Mouse (Mus musculus) MEL (cell line): Measurements from ENCODE around the gene Gsc. TPM values are rescaled to one million over a fixed set of nuclear protein-coding genes. Genes with fewer than 3 reads are reported as not detected.

Experiments used
- DNase-seq: peaks from one replicate; pipeline ENCODE4 v3.0.0; 2011; ENCODE audit warnings: low read depth, low spot score
- H3K27ac ChIP-seq: 2 replicates; pipeline ENCODE4 v1.5.1; 2012; ENCODE audit warnings: low read depth, mild to moderate bottlenecking, control low read depth, low read length, moderate library complexity; ENCODE audit not compliant: control insufficient read depth
- H3K27me3 ChIP-seq, 2 experiments: fragments of 150-350 bp in 1 of 2; sonication (generic) in 1 of 2; 2 replicates each; pipeline ENCODE4 v1.6.1; 2012; ENCODE audit warnings: low read length in 2 of 2, mild to moderate bottlenecking in 2 of 2, improper control_type of control experiment in 1 of 2, moderate library complexity in 1 of 2; ENCODE audit not compliant: insufficient read depth in 2 of 2, control insufficient read depth in 1 of 2
- H3K36me3 ChIP-seq, 2 experiments: 2 replicates each; pipeline ENCODE4 v1.6.1; 2012 to 2014; ENCODE audit warnings: low read length in 2 of 2, improper control_type of control experiment in 1 of 2, inconsistent platforms in 1 of 2, mild to moderate bottlenecking in 1 of 2; ENCODE audit not compliant: insufficient read depth in 2 of 2, control insufficient read depth in 1 of 2
- H3K4me1 ChIP-seq, 2 experiments: fragments of 150-350 bp in 1 of 2; sonication (generic) in 1 of 2; 2 replicates each; pipeline ENCODE4 v1.6.1; 2012; ENCODE audit warnings: low read length in 2 of 2, improper control_type of control experiment in 1 of 2, mild to moderate bottlenecking in 1 of 2; ENCODE audit not compliant: insufficient read depth in 2 of 2, control insufficient read depth in 1 of 2
- H3K4me3 ChIP-seq, 2 experiments: fragments of 150-350 bp in 1 of 2; sonication (generic) in 1 of 2; 2 replicates each; pipeline ENCODE4 v1.5.1; 2012; ENCODE audit warnings: low read depth in 2 of 2, low read length in 2 of 2, mild to moderate bottlenecking in 2 of 2, moderate library complexity in 2 of 2, control low read depth in 1 of 2, improper control_type of control experiment in 1 of 2; ENCODE audit not compliant: control insufficient read depth in 1 of 2, insufficient read depth in 1 of 2
- H3K79me2 ChIP-seq: 2 replicates; pipeline ENCODE4 v1.6.1; 2012; ENCODE audit warnings: mild to moderate bottlenecking, low read length, moderate library complexity; ENCODE audit not compliant: control insufficient read depth, poor library complexity, insufficient read depth
- H3K9ac ChIP-seq: 2 replicates; pipeline ENCODE4 v1.6.1; 2012; ENCODE audit warnings: low read depth, mild to moderate bottlenecking, control low read depth, low read length, moderate library complexity; ENCODE audit not compliant: control insufficient read depth, poor library complexity, severe bottlenecking
- H3K9me3 ChIP-seq: fragments of 150-350 bp; sonication (generic); replicated peaks from 2 replicates; pipeline ENCODE4 v1.6.1; 2012; ENCODE audit warnings: mild to moderate bottlenecking, low read length, improper control_type of control experiment, moderate library complexity; ENCODE audit not compliant: insufficient read depth
- CHD1 ChIP-seq: IDR thresholded peaks from 2 replicates; pipeline ENCODE4 v1.6.1; 2012; ENCODE audit warnings: low read depth, mild to moderate bottlenecking, inconsistent platforms, low read length, improper control_type of control experiment
- CHD2 ChIP-seq: IDR thresholded peaks from 2 replicates; pipeline ENCODE4 v1.6.1; 2011; ENCODE audit warnings: low read length, improper control_type of control experiment
- EP300 ChIP-seq, 2 experiments: IDR thresholded peaks; 2 replicates each; pipeline ENCODE4 v1.6.1; 2011; ENCODE audit warnings: improper control_type of control experiment in 2 of 2, low read length in 2 of 2, low read depth in 1 of 2, mild to moderate bottlenecking in 1 of 2
- ETS1 ChIP-seq: IDR thresholded peaks from 2 replicates; pipeline ENCODE4 v1.6.1; 2012; ENCODE audit warnings: low read depth, mild to moderate bottlenecking, inconsistent platforms, low read length, improper control_type of control experiment, moderate library complexity
- GABPA ChIP-seq: IDR thresholded peaks from 2 replicates; pipeline ENCODE4 v1.6.1; 2012; ENCODE audit warnings: low read depth, mild to moderate bottlenecking, inconsistent platforms, low read length, improper control_type of control experiment, moderate library complexity
- GATA1 ChIP-seq: IDR thresholded peaks from 2 replicates; pipeline ENCODE4 v1.6.1; 2011; ENCODE audit warnings: low read depth, low read length, improper control_type of control experiment
- HCFC1 ChIP-seq: IDR thresholded peaks from 2 replicates; pipeline ENCODE4 v1.6.1; 2012; ENCODE audit warnings: low read depth, mild to moderate bottlenecking, inconsistent platforms, low read length, improper control_type of control experiment, moderate library complexity
- JUND ChIP-seq: IDR thresholded peaks from 2 replicates; pipeline ENCODE4 v1.6.1; 2011; ENCODE audit warnings: low read depth, mild to moderate bottlenecking, improper control_type of control experiment, low read length
- KAT2A ChIP-seq: conservative IDR thresholded peaks from 2 replicates; pipeline ENCODE4 v1.6.1; 2012; ENCODE audit warnings: low read depth, low read length, improper control_type of control experiment, inconsistent platforms
- MAFK ChIP-seq: IDR thresholded peaks from 2 replicates; pipeline ENCODE4 v1.6.1; 2011; ENCODE audit warnings: low read depth, mild to moderate bottlenecking, low read length, improper control_type of control experiment, borderline replicate concordance
- MAX ChIP-seq: IDR thresholded peaks from 2 replicates; pipeline ENCODE4 v1.6.1; 2011; ENCODE audit warnings: low read length, improper control_type of control experiment
- MEF2A ChIP-seq: IDR thresholded peaks from 2 replicates; pipeline ENCODE4 v1.6.1; 2014; ENCODE audit warnings: low read depth, mild to moderate bottlenecking, inconsistent platforms, low read length, improper control_type of control experiment; ENCODE audit not compliant: poor library complexity, insufficient replicate concordance, severe bottlenecking; ENCODE audit errors: extremely low read depth
- POLR2AphosphoS2 ChIP-seq: IDR thresholded peaks from 2 replicates; pipeline ENCODE4 v1.6.1; 2011; ENCODE audit warnings: low read length, improper control_type of control experiment
- POLR2AphosphoS5 ChIP-seq: IDR thresholded peaks from 2 replicates; pipeline ENCODE4 v1.6.1; 2012; ENCODE audit warnings: low read depth, borderline replicate concordance, mild to moderate bottlenecking, inconsistent platforms, low read length, moderate library complexity, mixed read lengths
- SIN3A ChIP-seq: IDR thresholded peaks from 2 replicates; pipeline ENCODE4 v1.6.1; 2012; ENCODE audit warnings: low read length, improper control_type of control experiment, inconsistent platforms
- SMC3 ChIP-seq: IDR thresholded peaks from 2 replicates; pipeline ENCODE4 v1.6.1; 2011; ENCODE audit warnings: low read depth, low read length, improper control_type of control experiment
- TAL1 ChIP-seq: IDR thresholded peaks from 2 replicates; pipeline ENCODE4 v1.6.1; 2012; ENCODE audit warnings: mild to moderate bottlenecking, inconsistent platforms, low read length, moderate library complexity, mixed read lengths
- UBTF ChIP-seq: IDR thresholded peaks from 2 replicates; pipeline ENCODE4 v1.6.1; 2012; ENCODE audit warnings: low read depth, mild to moderate bottlenecking, inconsistent platforms, low read length, improper control_type of control experiment, moderate library complexity, borderline replicate concordance; ENCODE audit not compliant: insufficient read depth
- USF1 ChIP-seq: IDR thresholded peaks from 2 replicates; pipeline ENCODE4 v1.6.1; 2014; ENCODE audit warnings: low read depth, mild to moderate bottlenecking, inconsistent platforms, low read length, improper control_type of control experiment, moderate library complexity
- USF2 ChIP-seq, 2 experiments: IDR thresholded peaks; 2 replicates each; pipeline ENCODE4 v1.6.1; 2011 to 2012; ENCODE audit warnings: improper control_type of control experiment in 2 of 2, low read length in 2 of 2, borderline replicate concordance in 1 of 2, inconsistent platforms in 1 of 2, low read depth in 1 of 2, mild to moderate bottlenecking in 1 of 2; ENCODE audit not compliant: insufficient read depth in 1 of 2
- ZC3H11A ChIP-seq: IDR thresholded peaks from 2 replicates; pipeline ENCODE4 v1.6.1; 2012; ENCODE audit warnings: low read depth, mild to moderate bottlenecking, inconsistent platforms, low read length, improper control_type of control experiment
- ZKSCAN1 ChIP-seq: IDR thresholded peaks from 2 replicates; pipeline ENCODE4 v1.6.1; 2012; ENCODE audit warnings: low read depth, mild to moderate bottlenecking, inconsistent platforms, low read length, improper control_type of control experiment, moderate library complexity
- ZMIZ1 ChIP-seq: IDR thresholded peaks from 2 replicates; pipeline ENCODE4 v1.6.1; 2012; ENCODE audit warnings: low read depth, mild to moderate bottlenecking, inconsistent platforms, low read length, improper control_type of control experiment, moderate library complexity
- polyA plus RNA-seq, 2 experiments: library from polyadenylated mRNA; stranded (reverse) in 1 of 2; unstranded in 1 of 2; fragments of >175 nt in 1 of 2; fragments of >200 nt in 1 of 2; gene quantifications; 2 replicates each; pipeline versions ENCODE4 v1.2.1 to v1.2.4; 2012; ENCODE audit warnings: low replicate concordance in 2 of 2, low read depth in 1 of 2; ENCODE audit not compliant: insufficient read length in 2 of 2, insufficient read depth in 1 of 2, missing spikeins in 1 of 2
- total RNA-seq: library from RNA; depleted of rRNA; stranded (reverse); fragments of 300-350 nt; gene quantifications from 2 replicates; pipeline ENCODE4 v1.2.3, GENCODE M21; 2012

Gene Gsc
- total and polyA plus RNA-seq, 3 experiments, result not detected

GRCm38 (mm10) chr12:104478193-104478592, 5.1 kb upstream of the Gsc start:
- Histone ChIP-seq H3K36me3 (no peaks in the 10 kb centered on the region), H3K79me2 (no peaks in the 10 kb centered on the region), H3K9me3 (no peaks in the 10 kb centered on the region), H3K9ac (no peak overlapping the region), H3K27me3 (no peaks in the 10 kb centered on the region), H3K4me3 (no peak overlapping the region), H3K4me1 (no peaks in the 10 kb centered on the region), H3K27ac (no peak overlapping the region)
- TF ChIP-seq TAL1 (no peak), CHD1 (no peak), SMC3 (no peak), HCFC1 (no peak), SIN3A (no peak), POLR2AphosphoS5 (no peak), MAX (no peak), ZMIZ1 (no peak), MEF2A (no peak), USF1 (no peak), ETS1 (no peak), GABPA (no peak), MAFK (no peak), POLR2AphosphoS2 (no peak), ZC3H11A (no peak), USF2 (IDR thresholded peaks at IDR 0.05; ENCODE audit: borderline replicate concordance in 1 of 2, insufficient read depth in 1 of 2, low read depth in 1 of 2, low read length in 2 of 2) (no peak), GATA1 (no peak), EP300 (IDR thresholded peaks at IDR 0.05; ENCODE audit: low read depth in 1 of 2, low read length in 2 of 2) (no peak), UBTF (no peak), JUND (no peak)
- DNase-seq, result no peak

- no peak for DNase-seq
- no peaks in the 10 kb centered on the region for H3K9me3 ChIP-seq
- H3K36me3 ChIP-seq, result no peaks in the 10 kb centered on the region
- no peaks in the 10 kb centered on the region for H3K4me1 ChIP-seq
- TF ChIP-seq MAX (no peak), GATA1 (no peak), KAT2A (no peak), ZMIZ1 (no peak), JUND (no peak), CHD2 (no peak), ZKSCAN1 (no peak), CHD1 (no peak), GABPA (no peak), SIN3A (no peak)
- no peak overlapping the region for H3K9ac ChIP-seq
- no peak overlapping the region for H3K4me3 ChIP-seq
- H3K27me3 ChIP-seq, result no peaks in the 10 kb centered on the region
- no peaks in the 10 kb centered on the region for H3K79me2 ChIP-seq
- H3K27ac ChIP-seq, result no peak overlapping the region
Observed at GRCm38 (mm10) chr12:104477501-104477900, 4.4 kb upstream of the Gsc start.
